ENCODE assay signal across 9 mouse cellular contexts in the genomic region with DNA sequence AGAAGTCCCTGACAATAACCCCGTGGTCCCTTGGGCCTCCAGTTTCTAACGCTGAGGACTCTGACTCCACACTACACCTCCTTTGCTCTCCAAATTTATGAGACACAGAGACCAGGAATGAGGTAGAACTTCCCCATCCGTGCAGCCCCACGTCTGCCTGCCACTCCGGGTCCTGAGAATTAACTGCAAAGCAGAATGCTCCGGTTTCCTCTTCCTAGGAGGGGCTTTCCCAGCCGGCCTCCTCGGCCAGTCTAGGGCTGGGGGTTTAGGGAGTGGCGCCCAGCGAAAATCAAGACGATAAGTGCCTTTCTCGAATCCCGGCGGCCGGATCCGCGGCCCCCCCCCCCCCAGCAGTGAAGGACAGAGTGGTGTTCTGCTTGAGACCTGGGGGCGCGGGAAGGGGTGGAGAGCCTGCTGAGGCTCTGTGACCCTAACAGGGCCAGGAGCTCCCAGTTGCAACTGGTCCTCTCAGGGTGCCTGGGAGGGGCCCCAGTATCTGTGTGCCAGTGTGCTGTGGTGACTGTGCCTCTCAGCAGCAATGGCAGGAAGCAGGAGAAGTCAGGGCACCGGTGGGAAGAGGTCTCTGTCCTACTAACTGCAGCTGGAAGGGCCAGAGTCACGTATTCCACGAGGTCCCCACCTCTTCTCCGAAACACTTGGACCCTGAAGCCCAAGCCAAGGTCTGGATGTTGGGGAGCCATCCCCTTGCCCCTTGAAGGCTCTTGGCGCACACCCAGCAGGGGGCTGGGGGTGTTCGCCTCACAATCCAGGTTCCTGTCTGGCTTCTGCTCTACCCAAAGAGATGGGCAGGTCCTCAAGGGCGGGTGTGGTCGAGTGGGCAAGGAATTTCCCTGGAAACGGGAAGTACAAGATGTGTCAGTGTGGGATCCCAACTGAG. TPM values are rescaled to one million over a fixed set of nuclear protein-coding genes. Genes with fewer than 3 reads are reported as not detected.
DNase-seq lines count a peak whose midpoint lies in the region; ATAC-seq lines count a peak whose summit lies in the region.
"Had no signal": no experiment of that assay in that cellular context is flagged by ENCODE, and none has a peak within 500 bp of the region (broad histone marks: within the 10 kb centered on the region; RNA-seq: fewer than 3 reads in every experiment).

No protein-coding gene starts in this region.

- peak overlapping the region; percentile 11; the same call in 1 of the 2 replicates for H3K9ac ChIP-seq in stomach, embryonic 14.5 days (replicated peaks; ENCODE audit: low read depth, low read length)

- H3K27ac ChIP-seq in stomach, embryonic 14.5 days (ENCODE audit: low read length) = no peak overlapping the region
- H3K27ac ChIP-seq: macrophage had no signal

- intact Hi-C loops in heart, postnatal 25 days (cut with DNase I) = no loop called here

- no peaks in the 10 kb centered on the region for H3K27me3 ChIP-seq in stomach, embryonic 14.5 days (ENCODE audit: control insufficient read depth, insufficient read depth, low read length)

- peak; percentile 38 for DNase-seq in thymus, postnatal 25 days
- DNase-seq in thymus, postnatal 0 days (ENCODE audit: low spot score) = no peak
- peak; percentile 34 for DNase-seq in heart, postnatal 25 days (ENCODE audit: low spot score)
- peak; percentile 24 for DNase-seq in liver
- DNase-seq in cerebellum, postnatal 25 days = no peak
- no peak for DNase-seq in adrenal gland, postnatal 25 days
- DNase-seq in frontal cortex, postnatal 25 days (ENCODE audit: low spot score in 2 of 2) = no peak

- H3K4me3 ChIP-seq in stomach, embryonic 14.5 days (ENCODE audit: low read depth, low read length) = no peak overlapping the region

- H3K36me3 ChIP-seq in stomach, embryonic 14.5 days (ENCODE audit: control insufficient read depth, insufficient read depth, low read length) = no peaks in the 10 kb centered on the region

- WGBS in stomach, embryonic 14.5 days = 7% methylated on average over 28 of the region's 28 CpGs

- H3K9me3 ChIP-seq in stomach, embryonic 14.5 days (ENCODE audit: control insufficient read depth, low read depth, low read length) = no peaks in the 10 kb centered on the region

- peaks cover 14% of the 10 kb centered on the region; the same call in 1 of the 2 replicates for H3K4me1 ChIP-seq in stomach, embryonic 14.5 days (ENCODE audit: control insufficient read depth, insufficient read depth, low read length)

- H3K4me2 ChIP-seq in stomach, embryonic 14.5 days (replicated peaks; ENCODE audit: low read depth, low read length) = peak overlapping the region; percentile 39

- ATAC-seq in stomach, embryonic 14.5 days (ENCODE audit: insufficient number of reproducible peaks, insufficient read depth, low FRiP score, low read depth) = no peak

RNA-seq across cellular contexts. Expression of a gene that starts 6.6 kb away (rescaled TPM):
- polyA plus RNA-seq in thymus, postnatal 0 days (2015; fragmentation: Nextera tagmentation; extraction: Ambion mirVana) = 121 and 124 TPM in 2 replicates
- 10 to 100 TPM; 33.0 to 41.0 TPM for total RNA-seq in heart, postnatal 25 days (2021)
- polyA plus RNA-seq in stomach, embryonic 14.5 days (2014; fragmentation: Nextera tagmentation; extraction: Ambion mirVana) = 7.1 TPM in 2 replicates
- 55.9 and 60.1 TPM in 2 replicates for total RNA-seq in adrenal gland, postnatal 25 days (2021)

RNA-seq across cellular contexts. Expression of a gene that starts 19.9 kb away (rescaled TPM):
- polyA plus RNA-seq in thymus, postnatal 0 days (2015; fragmentation: Nextera tagmentation; extraction: Ambion mirVana) = not detected in 2 replicates
- total RNA-seq in heart, postnatal 25 days (2021) = not detected
- polyA plus RNA-seq in stomach, embryonic 14.5 days (2014; fragmentation: Nextera tagmentation; extraction: Ambion mirVana) = not detected in 2 replicates
- not detected in 2 replicates for total RNA-seq in adrenal gland, postnatal 25 days (2021)
- polyA plus RNA-seq: macrophage had no signal

RNA-seq across cellular contexts. Expression of a gene that starts 38.5 kb away (rescaled TPM):
- polyA plus RNA-seq in thymus, postnatal 0 days (2015; fragmentation: Nextera tagmentation; extraction: Ambion mirVana) = not detected in 2 replicates
- not detected for total RNA-seq in heart, postnatal 25 days (2021)
- not detected in 2 replicates for polyA plus RNA-seq in stomach, embryonic 14.5 days (2014; fragmentation: Nextera tagmentation; extraction: Ambion mirVana)
- total RNA-seq in adrenal gland, postnatal 25 days (2021) = not detected in 2 replicates
- polyA plus RNA-seq: macrophage had no signal

RNA-seq across cellular contexts. Expression of a gene that starts 49.9 kb away (rescaled TPM):
- 1.4 and 1.9 TPM in 2 replicates for polyA plus RNA-seq in thymus, postnatal 0 days (2015; fragmentation: Nextera tagmentation; extraction: Ambion mirVana)
- total RNA-seq in heart, postnatal 25 days (2021) = not detected
- 47.2 and 236 TPM in 2 replicates for polyA plus RNA-seq in stomach, embryonic 14.5 days (2014; fragmentation: Nextera tagmentation; extraction: Ambion mirVana)
- not detected in 2 replicates for total RNA-seq in adrenal gland, postnatal 25 days (2021)
- polyA plus RNA-seq: macrophage had no signal

Comparison
In these comparisons a context has a peak if more than half of its experiments do, and no peak if none do; other contexts are left out.
1. DNase-seq: peak in thymus, postnatal 25 days (single experiment), heart, postnatal 25 days (single experiment) and liver (single experiment); none in thymus, postnatal 0 days (single experiment), cerebellum, postnatal 25 days (0 of 2), adrenal gland, postnatal 25 days (single experiment) and frontal cortex, postnatal 25 days (0 of 2).